In genomic region chr7:28945416-28946270, GRCm38 (mm10) we compare ENCODE assay signal across 8 mouse cellular contexts. TPM values are rescaled to one million over a fixed set of nuclear protein-coding genes. Genes with fewer than 3 reads are reported as not detected.
DNase-seq lines count a peak whose midpoint lies in the region; ATAC-seq and TF ChIP-seq lines count a peak whose summit lies in the region.

No protein-coding gene starts in this region.

- peak overlapping the region; percentile 98 for H3K27ac ChIP-seq in heart, embryonic 11.5 days (ENCODE audit: low read depth, low read length)
- peak overlapping the region; percentile 85 for H3K27ac ChIP-seq in forebrain, embryonic 10.5 days
- peak overlapping the region; percentile 92 for H3K27ac ChIP-seq in kidney, postnatal 0 days

- H3K4me1 ChIP-seq in heart, embryonic 11.5 days (ENCODE audit: control insufficient read depth, insufficient read depth, low read length), result peaks cover 83% of the 10 kb centered on the region
- H3K4me1 ChIP-seq in forebrain, embryonic 10.5 days, result peaks cover 94% of the 10 kb centered on the region
- peaks cover 78% of the 10 kb centered on the region for H3K4me1 ChIP-seq in kidney, postnatal 0 days (replicated peaks; ENCODE audit: insufficient read depth, low read length)

- H3K27me3 ChIP-seq in heart, embryonic 11.5 days (ENCODE audit: control insufficient read depth, insufficient read depth, low read length), result no peaks in the 10 kb centered on the region
- H3K27me3 ChIP-seq in forebrain, embryonic 10.5 days (ENCODE audit: poor library complexity, severe bottlenecking), result no peaks in the 10 kb centered on the region
- H3K27me3 ChIP-seq in kidney, postnatal 0 days (ENCODE audit: insufficient read depth, low read length), result no peaks in the 10 kb centered on the region

- H3K4me2 ChIP-seq in heart, embryonic 11.5 days, result peak overlapping the region; percentile 45
- H3K4me2 ChIP-seq in kidney, postnatal 0 days (ENCODE audit: low read length), result peak overlapping the region; percentile 25; the same call in 1 of the 2 replicates

- ATAC-seq in heart, embryonic 11.5 days (replicated peaks; ENCODE audit: insufficient number of reproducible peaks, low FRiP score, low TSS enrichment), result peak; percentile 79
- ATAC-seq in kidney, postnatal 0 days (replicated peaks; ENCODE audit: low FRiP score, low read depth), result peak; percentile 30; the same call in 1 of the 2 replicates
- ATAC-seq in inflammation-experienced regulatory T-cells, adult 6 months, result no peak

- 0 out of 2 replicates have a peak, but pooled peaks cover 2% of the 10 kb centered on the region for H3K36me3 ChIP-seq in heart, embryonic 11.5 days (ENCODE audit: control insufficient read depth, insufficient read depth, low read length)
- H3K36me3 ChIP-seq in forebrain, embryonic 10.5 days (replicated peaks), result peaks cover 66% of the 10 kb centered on the region
- H3K36me3 ChIP-seq in kidney, postnatal 0 days (ENCODE audit: insufficient read depth, low read length), result no peaks in the 10 kb centered on the region

- DNase-seq in heart, adult 9 months (ENCODE audit: low spot score in 2 of 2), result no peak
- peak; percentile 48 for DNase-seq in forebrain, embryonic 10.5 days (ENCODE audit: extremely low spot score, low spot score)
- DNase-seq in kidney, postnatal 0 days (ENCODE audit: low spot score), result peak; percentile 89
- DNase-seq in mesoderm, embryonic 11.5 days (ENCODE audit: low read depth, low spot score), result peak; percentile 70
- no peak for DNase-seq in left cerebral cortex, postnatal 36 days (ENCODE audit: low spot score in 2 of 2)
- DNase-seq in cerebellum, adult 9-11 months, result no peak

- intact Hi-C loops in left cerebral cortex, postnatal 36 days (cut with DNase I), result no loop called here

- H3K9ac ChIP-seq in heart, embryonic 11.5 days (ENCODE audit: low read depth, low read length), result peak overlapping the region; percentile 65
- H3K9ac ChIP-seq in kidney, postnatal 0 days (ENCODE audit: low read depth, low read length), result 0 out of 2 replicates have a peak overlapping the region, but pooled peaks have one; percentile 23

- no peaks in the 10 kb centered on the region for H3K9me3 ChIP-seq in heart, embryonic 11.5 days (replicated peaks; ENCODE audit: control insufficient read depth, low read length)
- no peaks in the 10 kb centered on the region for H3K9me3 ChIP-seq in forebrain, embryonic 10.5 days
- H3K9me3 ChIP-seq in kidney, postnatal 0 days (replicated peaks; ENCODE audit: low read length), result no peaks in the 10 kb centered on the region

- H3K4me3 ChIP-seq in heart, embryonic 11.5 days (ENCODE audit: low read depth, low read length), result 0 out of 2 replicates have a peak overlapping the region, but pooled peaks have one; percentile 3
- peak overlapping the region; percentile 25; the same call in 1 of the 2 replicates for H3K4me3 ChIP-seq in forebrain, embryonic 10.5 days
- H3K4me3 ChIP-seq in kidney, postnatal 0 days (replicated peaks; ENCODE audit: low read depth, low read length), result no peak overlapping the region

- 7% methylated on average over 10 of the region's 10 CpGs for WGBS in heart, embryonic 11.5 days (ENCODE audit: insufficient replicate concordance)
- WGBS in forebrain, embryonic 10.5 days, result 28% methylated on average over 10 of the region's 10 CpGs
- WGBS in kidney, postnatal 0 days, result 11% methylated on average over 10 of the region's 10 CpGs

- TF ChIP-seq CTCF in kidney, postnatal 0 days (IDR thresholded peaks at IDR 0.05; ENCODE audit: low read depth), result no peak

RNA-seq across cellular contexts. Expression of gene Actn4, which starts 16.5 kb away (rescaled TPM):
- polyA plus RNA-seq in heart, embryonic 11.5 days (2014; fragmentation: Nextera tagmentation; extraction: Ambion mirVana), result 227 and 262 TPM in 2 replicates
- polyA plus RNA-seq in forebrain, embryonic 10.5 days (2016; fragmentation: Nextera tagmentation; extraction: Ambion mirVana), result 235 and 255 TPM in 2 replicates
- polyA plus RNA-seq in kidney, postnatal 0 days (2015; fragmentation: Nextera tagmentation; extraction: Ambion mirVana), result 255 and 280 TPM in 2 replicates
- 100 to 1,000 TPM in 1 of 3 experiments, 10 to 100 TPM in 2; 74.2 to 145 (median 93.4) TPM for polyA plus RNA-seq in inflammation-experienced regulatory T-cells, adult 6 months (2017; shearing (Covaris generic))
- total RNA-seq in left cerebral cortex, postnatal 36 days (2021), result 100 to 1,000 TPM; 180 to 203 TPM

RNA-seq across cellular contexts. Expression of gene Eif3k, which starts 36.0 kb away (rescaled TPM):
- 278 and 286 TPM in 2 replicates for polyA plus RNA-seq in heart, embryonic 11.5 days (2014; fragmentation: Nextera tagmentation; extraction: Ambion mirVana)
- polyA plus RNA-seq in forebrain, embryonic 10.5 days (2016; fragmentation: Nextera tagmentation; extraction: Ambion mirVana), result 415 and 425 TPM in 2 replicates
- 467 and 479 TPM in 2 replicates for polyA plus RNA-seq in kidney, postnatal 0 days (2015; fragmentation: Nextera tagmentation; extraction: Ambion mirVana)
- 100 to 1,000 TPM; 441 to 670 (median 588) TPM for polyA plus RNA-seq in inflammation-experienced regulatory T-cells, adult 6 months (2017; shearing (Covaris generic))
- total RNA-seq in left cerebral cortex, postnatal 36 days (2021), result 100 to 1,000 TPM; 169 to 194 TPM

RNA-seq across cellular contexts. Expression of gene Map4k1, which starts 36.2 kb away (rescaled TPM):
- 6.8 and 6.9 TPM in 2 replicates for polyA plus RNA-seq in heart, embryonic 11.5 days (2014; fragmentation: Nextera tagmentation; extraction: Ambion mirVana)
- 10.2 and 13.4 TPM in 2 replicates for polyA plus RNA-seq in forebrain, embryonic 10.5 days (2016; fragmentation: Nextera tagmentation; extraction: Ambion mirVana)
- 7.6 and 9.5 TPM in 2 replicates for polyA plus RNA-seq in kidney, postnatal 0 days (2015; fragmentation: Nextera tagmentation; extraction: Ambion mirVana)
- 100 to 1,000 TPM in 2 of 3 experiments, 10 to 100 TPM in 1; 98.7 to 130 (median 111) TPM for polyA plus RNA-seq in inflammation-experienced regulatory T-cells, adult 6 months (2017; shearing (Covaris generic))
- total RNA-seq in left cerebral cortex, postnatal 36 days (2021), result 1 to 10 TPM; 1.6 to 1.9 TPM

Comparison
In these comparisons a context has a peak if more than half of its experiments do, and no peak if none do; other contexts are left out.
1. DNase-seq: peak in forebrain, embryonic 10.5 days (single experiment), kidney, postnatal 0 days (single experiment) and mesoderm, embryonic 11.5 days (single experiment); none in heart, adult 9 months (0 of 2), left cerebral cortex, postnatal 36 days (0 of 2) and cerebellum, adult 9-11 months (single experiment).
2. Peak in every context shown above with its lines, with median percentiles within 50 percentile points of each other: H3K27ac ChIP-seq.